ENCODE assay signal across 15 mouse cellular contexts in genomic region chr16:97026803-97027202, GRCm38 (mm10).
DNase-seq lines count a peak whose midpoint lies in the region; ATAC-seq lines count a peak whose summit lies in the region.
"Had no signal": no experiment of that assay in that cellular context is flagged by ENCODE, and none has a peak within 500 bp of the region (broad histone marks: within the 10 kb centered on the region; RNA-seq: fewer than 3 reads in every experiment).

No protein-coding gene starts in this region.

- H3K27me3 ChIP-seq in heart, embryonic 10.5 days (ENCODE audit: insufficient read depth, poor library complexity, severe bottlenecking): no peaks in the 10 kb centered on the region
- H3K27me3 ChIP-seq in midbrain, embryonic 11.5 days (ENCODE audit: control insufficient read depth, insufficient read depth, low read length): no peaks in the 10 kb centered on the region
- H3K27me3 ChIP-seq in midbrain, embryonic 10.5 days (ENCODE audit: low read depth, poor library complexity, severe bottlenecking): no peaks in the 10 kb centered on the region
- H3K27me3 ChIP-seq in midbrain, embryonic 15.5 days (replicated peaks): no peaks in the 10 kb centered on the region
- no peaks in the 10 kb centered on the region for H3K27me3 ChIP-seq in midbrain, embryonic 16.5 days (ENCODE audit: control insufficient read depth, insufficient read depth, low read depth, low read length)

- H3K4me3 ChIP-seq in heart, embryonic 10.5 days: no peak overlapping the region
- H3K4me3 ChIP-seq in midbrain, embryonic 11.5 days (ENCODE audit: low read depth, low read length): no peak overlapping the region
- H3K4me3 ChIP-seq in midbrain, embryonic 10.5 days: no peak overlapping the region
- no peak overlapping the region for H3K4me3 ChIP-seq in midbrain, embryonic 15.5 days
- no peak overlapping the region for H3K4me3 ChIP-seq in midbrain, embryonic 16.5 days (ENCODE audit: low read depth, low read length)
- H3K4me3 ChIP-seq: embryonic facial prominence, embryonic 10.5 days had no signal

- no peaks in the 10 kb centered on the region for H3K36me3 ChIP-seq in heart, embryonic 10.5 days
- H3K36me3 ChIP-seq in midbrain, embryonic 11.5 days (ENCODE audit: control insufficient read depth, insufficient read depth, low read length): no peaks in the 10 kb centered on the region
- H3K36me3 ChIP-seq in midbrain, embryonic 10.5 days: no peaks in the 10 kb centered on the region
- no peaks in the 10 kb centered on the region for H3K36me3 ChIP-seq in midbrain, embryonic 15.5 days (replicated peaks)
- H3K36me3 ChIP-seq in midbrain, embryonic 16.5 days (ENCODE audit: control insufficient read depth, insufficient read depth, low read length): no peaks in the 10 kb centered on the region
- H3K36me3 ChIP-seq: embryonic facial prominence, embryonic 10.5 days had no signal

- peak; percentile 53 for DNase-seq in heart, embryonic 10.5 days (ENCODE audit: low spot score)
- no peak for DNase-seq in heart, postnatal 25 days (ENCODE audit: low spot score)
- no peak for DNase-seq in midbrain, embryonic 11.5 days (ENCODE audit: low spot score, missing footprints)
- DNase-seq in midbrain, embryonic 10.5 days (ENCODE audit: low spot score): no peak
- DNase-seq: adrenal gland, adult 2 months; adrenal gland, postnatal 25 days; cerebellum, adult 18-20 months; cerebellum, postnatal 10 days; forebrain, postnatal 0 days; gastrocnemius, postnatal 14 days; heart, postnatal 10 days had no signal

- no peaks in the 10 kb centered on the region for H3K9me3 ChIP-seq in heart, embryonic 10.5 days
- no peaks in the 10 kb centered on the region for H3K9me3 ChIP-seq in midbrain, embryonic 11.5 days (ENCODE audit: control insufficient read depth, low read length)
- H3K9me3 ChIP-seq in midbrain, embryonic 10.5 days (replicated peaks): no peaks in the 10 kb centered on the region
- no peaks in the 10 kb centered on the region for H3K9me3 ChIP-seq in midbrain, embryonic 15.5 days
- no peaks in the 10 kb centered on the region for H3K9me3 ChIP-seq in midbrain, embryonic 16.5 days (replicated peaks; ENCODE audit: control insufficient read depth, low read length, poor library complexity, severe bottlenecking)
- H3K9me3 ChIP-seq: embryonic facial prominence, embryonic 10.5 days had no signal

- 87% methylated on average over 5 of the region's 5 CpGs for WGBS in heart, embryonic 10.5 days
- 89% methylated on average over 5 of the region's 5 CpGs for WGBS in midbrain, embryonic 11.5 days
- WGBS in midbrain, embryonic 10.5 days: 86% methylated on average over 5 of the region's 5 CpGs
- 79% methylated on average over 5 of the region's 5 CpGs for WGBS in midbrain, embryonic 15.5 days
- WGBS in midbrain, embryonic 16.5 days: 79% methylated on average over 5 of the region's 5 CpGs

- no peaks in the 10 kb centered on the region for H3K4me1 ChIP-seq in heart, embryonic 10.5 days
- no peaks in the 10 kb centered on the region for H3K4me1 ChIP-seq in midbrain, embryonic 11.5 days (ENCODE audit: control insufficient read depth, insufficient read depth, low read length)
- no peaks in the 10 kb centered on the region for H3K4me1 ChIP-seq in midbrain, embryonic 10.5 days
- peaks cover 10% of the 10 kb centered on the region for H3K4me1 ChIP-seq in midbrain, embryonic 15.5 days
- peaks cover 15% of the 10 kb centered on the region for H3K4me1 ChIP-seq in midbrain, embryonic 16.5 days (ENCODE audit: control insufficient read depth, insufficient read depth, low read length)
- H3K4me1 ChIP-seq: embryonic facial prominence, embryonic 10.5 days had no signal

- no peak overlapping the region for H3K4me2 ChIP-seq in midbrain, embryonic 11.5 days
- no peak overlapping the region for H3K4me2 ChIP-seq in midbrain, embryonic 15.5 days
- H3K4me2 ChIP-seq in midbrain, embryonic 16.5 days (ENCODE audit: low read length): no peak overlapping the region

- H3K9ac ChIP-seq in midbrain, embryonic 11.5 days (ENCODE audit: low read length): no peak overlapping the region
- H3K9ac ChIP-seq in midbrain, embryonic 15.5 days: no peak overlapping the region
- H3K9ac ChIP-seq in midbrain, embryonic 16.5 days (ENCODE audit: low read depth, low read length): no peak overlapping the region
- H3K9ac ChIP-seq: forebrain, postnatal 0 days had no signal

- intact Hi-C loops in heart, postnatal 25 days (cut with DNase I): no loop called here

- no peak overlapping the region for H3K27ac ChIP-seq in heart, embryonic 10.5 days
- no peak overlapping the region; the same call in 1 of the 2 replicates for H3K27ac ChIP-seq in midbrain, embryonic 11.5 days (ENCODE audit: low read depth, low read length)
- H3K27ac ChIP-seq in midbrain, embryonic 10.5 days (replicated peaks): no peak overlapping the region
- H3K27ac ChIP-seq in midbrain, embryonic 15.5 days: peak overlapping the region; percentile 4; the same call in 1 of the 2 replicates
- H3K27ac ChIP-seq in midbrain, embryonic 16.5 days (ENCODE audit: low read length): peak overlapping the region; percentile 58
- H3K27ac ChIP-seq: embryonic facial prominence, embryonic 10.5 days had no signal

- ATAC-seq in midbrain, embryonic 11.5 days (ENCODE audit: low FRiP score): peak; percentile 69
- ATAC-seq in midbrain, embryonic 15.5 days (replicated peaks): 0 out of 2 replicates have a peak, but pooled peaks have one; percentile 30
- no peak for ATAC-seq in midbrain, embryonic 16.5 days
- ATAC-seq: forebrain, postnatal 0 days; hindbrain, embryonic 16.5 days had no signal

Comparison
In these comparisons a context has a peak if more than half of its experiments do, and no peak if none do; other contexts are left out.
1. H3K27ac ChIP-seq: peak in midbrain, embryonic 15.5 days (single experiment) and midbrain, embryonic 16.5 days (single experiment); none in heart, embryonic 10.5 days (single experiment), midbrain, embryonic 11.5 days (single experiment) and midbrain, embryonic 10.5 days (single experiment).